Mouse (Mus musculus) lung, embryonic 14.5 days (tissue): Measurements from ENCODE around the gene B4galt3. TPM values are rescaled to one million over a fixed set of nuclear protein-coding genes. Genes with fewer than 3 reads are reported as not detected.

Experiments
- ATAC-seq: fragments of 200-750 bp; cut with Nextera tagmentation; 2 replicates; pipeline ENCODE4 v1.8.0; 2017; ENCODE audit warnings: mild to moderate bottlenecking, moderate TSS enrichment, moderate library complexity; ENCODE audit not compliant: insufficient read depth
- DNase-seq: peaks from one replicate; pipeline ENCODE4 v3.0.0-alpha.2; 2015
- H3K27ac ChIP-seq: fragments of 300-500 bp; sonication (generic); 2 replicates; pipeline ENCODE4 v1.5.1; 2014; ENCODE audit warnings: low read depth, mild to moderate bottlenecking, moderate library complexity
- H3K27me3 ChIP-seq: fragments of 300-500 bp; sonication (generic); 2 replicates; pipeline ENCODE4 v1.6.1; 2014; ENCODE audit warnings: low read length, control low read depth; ENCODE audit not compliant: insufficient read depth
- H3K36me3 ChIP-seq: fragments of 300-500 bp; sonication (generic); 2 replicates; pipeline ENCODE4 v1.6.1; 2014; ENCODE audit warnings: control low read depth; ENCODE audit not compliant: insufficient read depth
- H3K4me1 ChIP-seq: fragments of 300-500 bp; sonication (generic); 2 replicates; pipeline ENCODE4 v1.6.1; 2014; ENCODE audit warnings: antibody characterized with exemption, control low read depth; ENCODE audit not compliant: insufficient read depth
- H3K4me2 ChIP-seq: fragments of 300-500 bp; sonication (generic); 2 replicates; pipeline ENCODE4 v1.6.1; 2014; ENCODE audit warnings: mild to moderate bottlenecking
- H3K4me3 ChIP-seq: fragments of 300-500 bp; sonication (generic); 2 replicates; pipeline ENCODE4 v1.5.1; 2014; ENCODE audit warnings: low read depth, low read length
- H3K9ac ChIP-seq: fragments of 300-500 bp; sonication (generic); 2 replicates; pipeline ENCODE4 v1.6.1; 2014
- H3K9me3 ChIP-seq: fragments of 300-500 bp; sonication (generic); 2 replicates; pipeline ENCODE4 v1.6.1; 2016; ENCODE audit warnings: low read depth, low read length, control low read depth
- CTCF ChIP-seq: IDR thresholded peaks from 2 replicates; pipeline ENCODE4 v1.5.1; 2016; ENCODE audit warnings: antibody characterized with exemption, low read depth
- WGBS: fragments of 180-500 bp; shearing (Covaris S2); extraction: QIAGEN DNeasy Blood & Tissue Kit; methylation state at CpG from one replicate; pipeline ENCODE4 v1.1.7; 2014; 5-methylcytosine and 5-hydroxymethylcytosine counted together
- polyA plus RNA-seq: library from polyadenylated mRNA; unstranded; fragments of >200 nt; fragmentation: Nextera tagmentation; extraction: Ambion mirVana; gene quantifications from 2 replicates; pipeline ENCODE4 v1.2.1, GENCODE M21; 2014

The B4galt3 gene
- polyA plus RNA-seq, 1 experiment from 2014 or later = 94.3 TPM

- 78% methylated on average over 12 of the region's 12 CpGs for WGBS
- H3K27me3 ChIP-seq = no peaks in the 10 kb centered on the region
- H3K4me2 ChIP-seq = no peak overlapping the region
- no peak for DNase-seq
- H3K27ac ChIP-seq = no peak overlapping the region
- ATAC-seq = no peak
- peaks cover 47% of the 10 kb centered on the region for H3K36me3 ChIP-seq
- H3K4me1 ChIP-seq = no peaks in the 10 kb centered on the region
- H3K9ac ChIP-seq = no peak overlapping the region
- no peak for TF ChIP-seq CTCF
- no peaks in the 10 kb centered on the region for H3K9me3 ChIP-seq
- no peak overlapping the region for H3K4me3 ChIP-seq
These were observed 37.1 kb upstream of the B4galt3 start for GRCm38 (mm10) chr1:171232800-171233730.

GRCm38 (mm10) chr1:171234126-171234525 lies 36.0 kb upstream of the B4galt3 start, which contains the start of gene Fcer1g:
Gene Fcer1g (minus strand): TSS chr1:171234365.
- Histone ChIP-seq H3K36me3 (peaks cover 58% of the 10 kb centered on the region), H3K9ac (no peak within 1 kb of the TSS), H3K9me3 (no peaks in the 10 kb centered on the region), H3K4me2 (no peak within 1 kb of the TSS), H3K4me3 (no peak within 1 kb of the TSS), H3K27me3 (no peaks in the 10 kb centered on the region), H3K4me1 (no peaks in the 10 kb centered on the region), H3K27ac (no peak within 1 kb of the TSS)
- WGBS = 87% methylated on average over 14 of the region's 14 CpGs
- TF ChIP-seq CTCF = no peak
- DNase-seq = no peak
- no peak for ATAC-seq

GRCm38 (mm10) chr1:171234538-171234937 lies 35.6 kb upstream of the B4galt3 start:
- DNase-seq = no peak
- H3K4me3 ChIP-seq = no peak overlapping the region
- H3K9ac ChIP-seq = no peak overlapping the region
- WGBS = 84% methylated on average over 4 of the region's 4 CpGs
- ATAC-seq = no peak
- no peak for TF ChIP-seq CTCF
- peaks cover 62% of the 10 kb centered on the region for H3K36me3 ChIP-seq
- no peaks in the 10 kb centered on the region for H3K27me3 ChIP-seq
- H3K9me3 ChIP-seq = no peaks in the 10 kb centered on the region
- no peak overlapping the region for H3K27ac ChIP-seq
- H3K4me1 ChIP-seq = no peaks in the 10 kb centered on the region
- H3K4me2 ChIP-seq = no peak overlapping the region

- no peaks in the 10 kb centered on the region for H3K4me1 ChIP-seq
- no peak for DNase-seq
- ATAC-seq = no peak
- no peaks in the 10 kb centered on the region for H3K9me3 ChIP-seq
- no peaks in the 10 kb centered on the region for H3K27me3 ChIP-seq
- H3K27ac ChIP-seq = no peak overlapping the region
- H3K4me3 ChIP-seq = no peak overlapping the region
- no peak overlapping the region for H3K4me2 ChIP-seq
- H3K9ac ChIP-seq = no peak overlapping the region
- H3K36me3 ChIP-seq = peaks cover 74% of the 10 kb centered on the region
- 76% methylated on average over 3 of the region's 4 CpGs for WGBS
- no peak for TF ChIP-seq CTCF
These were observed 34.3 kb upstream of the B4galt3 start for GRCm38 (mm10) chr1:171235791-171236190.

- H3K4me1 ChIP-seq = no peaks in the 10 kb centered on the region
- H3K4me3 ChIP-seq = no peak overlapping the region
- no peak for TF ChIP-seq CTCF
- ATAC-seq (no peak), DNase-seq (no peak)
- no peak overlapping the region for H3K4me2 ChIP-seq
- whole genome bisulfite sequencing = 75% methylated on average over 6 of the region's 6 CpGs
- H3K27me3 ChIP-seq = no peaks in the 10 kb centered on the region
- H3K9me3 ChIP-seq = no peaks in the 10 kb centered on the region
- no peak overlapping the region for H3K9ac ChIP-seq
- H3K36me3 ChIP-seq = peaks cover 90% of the 10 kb centered on the region
- H3K27ac ChIP-seq = no peak overlapping the region
These were observed 32.7 kb upstream of the B4galt3 start for GRCm38 (mm10) chr1:171237438-171237837.

- DNase-seq (peak; percentile 76), ATAC-seq (no peak)
- H3K4me3 ChIP-seq = no peak overlapping the region
- peak; percentile 83 for TF ChIP-seq CTCF
- peaks cover 99% of the 10 kb centered on the region for H3K36me3 ChIP-seq
- whole genome bisulfite sequencing = 70% methylated on average over 14 of the region's 14 CpGs
- no peak overlapping the region for H3K4me2 ChIP-seq
- H3K4me1 ChIP-seq = no peaks in the 10 kb centered on the region
- no peak overlapping the region for H3K9ac ChIP-seq
- no peaks in the 10 kb centered on the region for H3K9me3 ChIP-seq
- H3K27me3 ChIP-seq = no peaks in the 10 kb centered on the region
- H3K27ac ChIP-seq = no peak overlapping the region
These were observed 31.7 kb upstream of the B4galt3 start for GRCm38 (mm10) chr1:171238463-171238862.

- ATAC-seq (no peak), DNase-seq (peak; percentile 23)
- H3K9me3 ChIP-seq = no peaks in the 10 kb centered on the region
These were observed 30.0 kb upstream of the B4galt3 start for GRCm38 (mm10) chr1:171239992-171240744.

More at GRCm38 (mm10) chr1:171239992-171240744, 30.0 kb upstream of the B4galt3 start:
- Histone ChIP-seq H3K27ac (no peak overlapping the region), H3K4me3 (no peak overlapping the region), H3K4me2 (no peak overlapping the region), H3K9ac (no peak overlapping the region), H3K4me1 (no peaks in the 10 kb centered on the region), H3K27me3 (no peaks in the 10 kb centered on the region), H3K36me3 (peaks cover 98% of the 10 kb centered on the region)
- no peak for TF ChIP-seq CTCF
- WGBS = 65% methylated on average over 15 of the region's 15 CpGs
